Mouse (Mus musculus) lung, adult 2 months (tissue): ENCODE measurements at regions not wholly inside any gene's neighbourhood (a gene's known extent, or its start where the extent isn't known, plus 50 kb on each side); places are given as distances from the start of the nearest gene placed in this dataset.

Experiments
- CTCF ChIP-seq: fragments of 200-500 bp; IDR thresholded peaks from 2 replicates; pipeline ENCODE4 v1.5.1; 2011; ENCODE audit warnings: mild to moderate bottlenecking, low read length, control low read depth; ENCODE audit not compliant: insufficient read depth
- POLR2A ChIP-seq: fragments of 200-500 bp; IDR thresholded peaks from 2 replicates; pipeline ENCODE4 v1.6.1; 2011; ENCODE audit warnings: low read depth, mild to moderate bottlenecking, control low read depth, low read length, borderline replicate concordance; ENCODE audit errors: extremely low read depth

DNA sequence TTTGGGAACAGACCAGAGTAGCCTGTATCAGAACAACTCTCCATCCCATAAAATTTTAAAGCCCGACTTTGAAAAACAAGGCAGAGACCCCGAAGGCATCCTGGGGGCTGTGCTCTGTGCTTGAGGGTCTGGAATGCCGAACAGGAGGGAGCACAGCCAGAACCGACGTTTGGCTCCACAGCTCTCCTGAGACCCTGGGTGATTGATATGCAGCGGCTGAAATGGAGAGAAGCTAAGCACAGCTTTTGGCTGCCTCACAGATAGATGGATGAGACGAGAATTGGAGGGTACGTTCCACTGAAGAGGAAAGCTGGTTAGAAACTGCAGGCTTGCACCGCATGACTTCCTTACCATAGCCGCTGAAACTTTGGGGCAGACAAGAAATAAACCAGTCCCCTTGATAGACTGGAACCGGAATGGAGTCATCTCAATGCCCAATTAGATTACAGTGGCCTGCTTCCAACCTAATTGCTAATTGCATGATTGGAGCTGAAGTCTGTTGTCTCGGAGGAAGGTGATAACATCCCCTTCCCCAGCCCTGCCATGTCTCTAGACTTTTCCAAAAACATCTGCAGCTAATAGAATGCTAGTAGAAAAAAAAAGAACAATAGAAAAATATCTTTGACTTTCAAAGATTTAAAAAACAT is 130.7 kb upstream of the Man2a1 start:
- no peak for TF ChIP-seq POLR2A
- no peak for TF ChIP-seq CTCF
